Mouse (Mus musculus) megakaryocyte, embryonic 14.5 days (primary cell): ENCODE data around the gene Incenp.

Experiments
- FLI1 ChIP-seq: IDR thresholded peaks from 2 replicates; pipeline ENCODE4 v1.6.1; 2012; ENCODE audit warnings: low read length, inconsistent platforms, mixed read lengths
- GATA1 ChIP-seq: IDR thresholded peaks from 3 replicates; pipeline ENCODE4 v1.6.1; 2012; ENCODE audit warnings: mixed read lengths, low read length, inconsistent platforms, borderline replicate concordance

DNA sequence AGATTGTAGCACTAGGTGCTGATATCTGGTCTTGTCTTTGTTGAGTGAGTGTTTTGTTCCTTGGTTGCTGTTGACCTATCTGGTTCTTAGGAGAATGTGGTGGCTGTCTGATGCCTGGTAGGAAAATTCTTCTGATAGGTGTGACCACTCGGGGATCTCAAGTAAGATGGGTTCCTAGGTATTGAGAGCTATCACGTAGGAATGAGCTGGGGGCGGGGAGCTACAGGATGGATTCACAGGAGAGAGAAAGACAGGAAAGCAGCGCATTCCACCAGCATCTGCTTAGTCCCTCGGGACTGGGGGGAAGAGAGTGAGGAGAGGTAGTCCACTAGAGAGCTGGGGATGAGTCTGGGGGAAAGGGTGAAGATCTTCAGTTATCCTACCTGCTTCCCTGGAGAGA, 10.0 kb upstream of the Incenp start:
- no peak for TF ChIP-seq GATA1
- no peak for TF ChIP-seq FLI1
